Mouse (Mus musculus) layer of hippocampus, adult 9-11 months (tissue): Measurements from ENCODE around the gene Zfp385b.

Source experiments
- DNase-seq: peaks from one replicate; pipeline ENCODE4 v3.0.0; 2022

Gene Zfp385b

DNA sequence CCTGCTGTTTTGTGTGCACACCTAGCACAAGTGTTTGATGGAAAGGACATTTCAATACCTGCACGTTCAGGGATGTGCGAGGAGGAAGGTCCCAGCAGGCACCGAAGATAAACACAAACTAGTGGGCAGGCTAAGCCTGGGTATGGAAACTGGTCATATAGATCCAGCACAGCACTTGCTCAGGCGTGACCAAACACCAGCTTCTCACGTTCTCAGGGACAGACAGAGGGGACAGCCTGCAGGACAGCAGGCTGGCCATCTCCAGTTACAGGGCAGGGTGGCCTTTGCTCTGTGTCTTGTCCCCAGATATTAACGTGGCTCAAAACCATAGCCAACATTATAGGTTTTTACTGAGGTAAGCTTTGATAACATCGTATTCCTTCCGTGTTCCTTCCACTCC is 128.3 kb downstream of the Zfp385b start:
- no peak for DNase-seq

GRCm38 (mm10) chr2:77690316-77690715 is 129.1 kb downstream of the Zfp385b start:
- DNase-seq = no peak

- no peak for DNase-seq
Observed at GRCm38 (mm10) chr2:77688651-77689050, 130.8 kb downstream of the Zfp385b start.

- no peak for DNase-seq
Observed at GRCm38 (mm10) chr2:77684088-77684487, 135.4 kb downstream of the Zfp385b start.

GRCm38 (mm10) chr2:77682205-77682604 is 137.2 kb downstream of the Zfp385b start:
- DNase-seq = no peak

DNA sequence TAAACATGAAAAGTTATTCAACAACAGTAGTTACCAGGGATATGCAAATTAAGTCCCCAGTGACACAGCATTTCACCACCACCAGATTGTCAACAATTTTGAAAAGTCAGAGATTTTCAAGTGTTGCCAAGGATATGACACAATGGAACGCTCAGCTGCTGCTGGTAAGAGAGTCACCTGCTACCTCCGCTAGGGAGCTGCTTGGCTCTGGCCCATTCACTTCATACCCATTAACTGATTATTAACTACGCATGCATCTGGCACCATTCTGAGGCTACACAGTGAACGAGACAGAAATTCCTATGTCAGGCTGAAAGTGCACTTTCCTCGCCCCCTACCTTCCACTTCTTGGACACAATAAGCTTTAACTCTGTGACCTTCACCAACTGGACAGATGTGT is 137.7 kb downstream of the Zfp385b start:
- DNase-seq = no peak

GRCm38 (mm10) chr2:77673770-77674169 is 145.7 kb downstream of the Zfp385b start:
- no peak for DNase-seq

GRCm38 (mm10) chr2:77672215-77672905 is 147.1 kb downstream of the Zfp385b start:
- no peak for DNase-seq

GRCm38 (mm10) chr2:77662171-77662570 is 157.3 kb downstream of the Zfp385b start:
- DNase-seq = no peak

DNA sequence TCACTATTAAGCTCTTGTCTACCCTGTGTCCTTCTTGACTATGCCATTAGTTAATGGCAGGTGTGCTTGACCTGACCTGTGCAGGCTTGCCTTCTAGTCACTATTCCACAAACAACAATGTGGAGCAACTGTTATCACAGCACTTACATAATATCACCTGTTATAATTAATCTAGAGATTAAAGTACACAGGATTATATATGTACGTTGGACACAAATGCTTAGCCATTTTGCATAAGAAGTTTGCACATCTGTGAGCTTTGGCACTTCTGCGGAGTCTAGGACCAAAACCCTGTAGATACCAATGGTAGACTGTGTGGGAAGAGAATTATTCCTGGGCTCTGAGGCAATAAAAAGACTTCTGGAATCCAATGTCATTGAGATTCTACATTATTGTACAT is 165.8 kb downstream of the Zfp385b start:
- no peak for DNase-seq

DNA sequence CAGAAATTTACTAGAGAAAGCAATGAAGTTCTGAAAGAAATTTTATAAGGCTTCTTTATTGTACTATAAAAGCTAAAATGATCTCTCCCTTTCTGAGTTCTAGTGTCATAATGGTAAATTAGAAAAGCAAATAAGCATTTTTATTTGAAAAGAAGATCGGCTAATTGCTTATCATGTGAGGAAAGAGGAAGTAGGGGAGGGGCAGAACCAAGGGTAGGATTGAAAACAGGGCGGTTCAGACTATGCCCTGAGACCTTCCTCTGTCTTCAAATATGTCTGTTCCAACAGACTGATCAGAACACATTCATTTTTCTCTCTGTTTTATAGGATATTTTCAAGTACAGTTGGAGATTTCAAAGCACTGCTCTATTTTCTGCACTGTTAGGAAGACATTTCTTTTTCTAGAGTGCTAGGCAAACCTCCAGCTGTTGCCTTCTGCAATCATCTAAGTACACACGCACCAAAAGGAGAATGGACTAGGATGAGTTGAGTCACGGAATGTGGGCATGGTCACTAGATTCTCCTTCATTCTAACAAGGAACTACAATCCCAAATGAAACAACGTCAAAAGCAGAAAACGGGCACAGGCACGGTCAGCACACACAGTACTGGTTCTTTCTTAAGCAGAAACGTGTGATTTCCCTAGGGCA is 177.8 kb downstream of the Zfp385b start:
- DNase-seq = no peak

DNA sequence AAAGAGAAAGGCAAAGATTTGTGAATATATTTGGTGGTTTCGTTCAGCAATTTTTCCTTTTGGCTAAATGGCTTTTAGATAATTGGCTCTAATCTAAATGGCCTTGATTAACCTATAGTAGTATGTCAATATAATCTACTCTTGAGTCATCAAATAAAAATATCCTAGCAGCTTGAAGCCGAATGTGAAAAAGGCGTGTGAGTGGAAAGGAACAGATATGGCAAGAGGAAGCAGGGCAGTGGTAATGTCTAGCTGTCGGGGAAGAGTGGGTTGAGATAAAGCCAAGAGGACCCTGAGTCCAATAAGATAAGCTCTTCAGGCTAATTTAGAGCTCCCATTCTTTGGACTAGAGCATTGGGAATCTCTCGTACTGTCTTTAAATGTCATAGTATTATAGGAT is 179.4 kb downstream of the Zfp385b start:
- no peak for DNase-seq

GRCm38 (mm10) chr2:77631606-77632005 is 187.8 kb downstream of the Zfp385b start:
- no peak for DNase-seq

DNA sequence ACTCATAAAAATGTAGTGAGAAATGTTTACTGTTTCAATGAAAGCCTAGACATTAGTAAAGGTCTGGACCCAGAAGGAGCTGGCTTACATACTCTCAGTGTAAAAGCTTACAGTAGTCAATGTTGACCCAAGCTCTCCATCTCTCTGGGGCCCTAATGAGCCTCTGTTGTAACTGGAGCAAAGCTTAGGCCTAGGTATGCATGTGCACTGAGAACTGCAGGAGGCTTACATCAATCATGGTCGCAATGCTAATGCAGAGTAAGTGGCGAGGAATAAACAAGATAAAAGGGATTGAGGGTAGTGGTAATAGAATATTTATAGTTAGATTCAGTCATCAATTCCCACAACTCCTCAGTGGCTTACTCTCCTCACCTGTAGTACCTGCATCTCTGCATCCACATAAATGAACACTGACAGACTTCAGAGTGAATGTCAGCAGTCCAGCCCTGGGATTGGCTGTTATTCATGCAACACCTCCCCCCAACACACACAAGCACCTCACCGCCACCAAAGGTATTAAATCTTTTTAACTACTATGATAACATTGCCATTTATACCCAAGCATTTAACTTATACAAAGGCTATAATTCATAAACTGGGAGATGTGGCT is 191.7 kb downstream of the Zfp385b start:
- DNase-seq = no peak

DNA sequence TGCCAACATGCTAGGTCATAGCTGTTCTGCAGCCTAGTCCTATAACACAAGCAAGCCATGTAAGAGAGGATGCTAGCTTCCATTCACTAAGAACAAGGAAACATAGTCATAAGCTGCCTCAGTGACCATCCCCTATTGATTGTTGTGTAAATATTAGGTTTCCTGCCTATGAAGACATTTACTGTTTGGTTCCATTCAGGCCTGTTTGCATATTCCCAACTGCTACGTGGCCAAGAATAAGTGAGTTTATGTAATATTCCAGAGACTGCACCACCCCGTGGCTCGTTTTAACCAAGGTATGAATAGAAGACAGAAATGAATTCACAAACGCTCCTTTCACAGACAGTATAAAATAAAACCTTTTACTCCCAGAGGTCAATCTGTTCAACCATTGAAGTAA is 200.8 kb downstream of the Zfp385b start:
- no peak for DNase-seq

GRCm38 (mm10) chr2:77610303-77610991 is 209.0 kb downstream of the Zfp385b start:
- DNase-seq = no peak

DNA sequence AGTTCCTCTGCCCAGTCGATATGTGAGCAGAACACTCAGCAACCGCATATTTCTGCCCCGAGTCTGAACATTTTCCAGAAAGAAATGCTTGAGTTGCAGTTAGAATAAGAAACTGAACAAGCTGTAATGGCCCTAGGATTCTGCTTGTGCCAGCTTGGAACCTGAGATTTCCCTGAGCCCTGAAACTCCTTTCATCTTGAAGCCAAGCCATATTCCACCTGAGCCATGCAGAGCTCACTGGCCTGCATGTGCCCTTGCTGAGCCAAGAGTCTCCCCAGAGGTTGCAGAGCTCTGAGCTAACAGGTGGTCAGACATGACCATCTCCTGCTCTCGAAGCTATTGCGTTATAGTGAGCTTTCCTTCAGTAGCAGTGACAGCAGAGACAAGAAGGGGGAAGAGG is 210.0 kb downstream of the Zfp385b start:
- no peak for DNase-seq

GRCm38 (mm10) chr2:77608666-77609065 is 210.8 kb downstream of the Zfp385b start:
- DNase-seq = no peak

- DNase-seq = no peak
Observed at GRCm38 (mm10) chr2:77593461-77593860, 226.0 kb downstream of the Zfp385b start.

DNA sequence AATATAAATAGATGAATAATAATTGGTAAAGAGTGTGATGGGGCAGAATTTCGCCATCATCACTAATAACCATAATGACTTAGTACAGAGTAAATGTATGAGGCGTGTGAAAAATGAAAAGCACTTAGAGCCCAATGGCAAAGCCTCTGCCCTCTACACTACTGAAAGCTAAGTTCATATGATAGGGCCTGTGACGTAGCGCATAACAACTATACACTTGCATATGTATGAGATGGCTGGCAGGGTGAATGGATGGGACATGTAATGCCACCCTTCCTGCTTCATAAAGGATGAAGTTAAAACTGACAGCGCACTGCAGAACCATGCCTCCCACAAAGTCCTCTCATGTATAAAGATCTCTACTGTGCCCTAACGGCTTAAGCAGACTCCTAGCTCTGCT is 226.9 kb downstream of the Zfp385b start:
- no peak for DNase-seq

GRCm38 (mm10) chr2:77589205-77589901 is 230.1 kb downstream of the Zfp385b start:
- DNase-seq = peak; percentile 35

DNA sequence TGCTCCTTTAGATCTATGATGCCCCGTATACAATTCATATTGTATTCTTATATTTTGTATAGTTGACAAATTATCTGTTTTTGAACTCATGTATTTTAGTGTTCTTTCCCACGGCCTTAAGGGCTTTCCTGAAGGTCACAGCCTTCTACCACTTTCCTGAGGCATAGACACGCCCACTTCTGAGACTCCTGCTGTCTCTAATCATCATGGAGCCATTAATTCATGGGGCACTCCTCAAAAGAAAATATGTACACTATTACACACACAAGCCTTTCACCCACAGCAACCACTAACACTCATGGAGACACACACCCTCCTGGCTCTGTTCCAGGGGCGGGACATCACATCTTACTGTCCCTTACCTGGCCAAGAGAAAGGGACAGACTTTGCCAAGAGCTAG is 232.1 kb downstream of the Zfp385b start:
- DNase-seq = no peak
